Mouse (Mus musculus) lung, postnatal 10 days (tissue): Measurements from ENCODE around the gene Ptpn18.
"Not testable (repeated sequence)": the region's sequence is repeated elsewhere in the genome, so short reads cannot be mapped to it uniquely, and the experiment has no call there.

ENCODE experiments used
- DNase-seq: peaks from one replicate; pipeline ENCODE4 v3.0.0; 2021

The Ptpn18 gene

DNA sequence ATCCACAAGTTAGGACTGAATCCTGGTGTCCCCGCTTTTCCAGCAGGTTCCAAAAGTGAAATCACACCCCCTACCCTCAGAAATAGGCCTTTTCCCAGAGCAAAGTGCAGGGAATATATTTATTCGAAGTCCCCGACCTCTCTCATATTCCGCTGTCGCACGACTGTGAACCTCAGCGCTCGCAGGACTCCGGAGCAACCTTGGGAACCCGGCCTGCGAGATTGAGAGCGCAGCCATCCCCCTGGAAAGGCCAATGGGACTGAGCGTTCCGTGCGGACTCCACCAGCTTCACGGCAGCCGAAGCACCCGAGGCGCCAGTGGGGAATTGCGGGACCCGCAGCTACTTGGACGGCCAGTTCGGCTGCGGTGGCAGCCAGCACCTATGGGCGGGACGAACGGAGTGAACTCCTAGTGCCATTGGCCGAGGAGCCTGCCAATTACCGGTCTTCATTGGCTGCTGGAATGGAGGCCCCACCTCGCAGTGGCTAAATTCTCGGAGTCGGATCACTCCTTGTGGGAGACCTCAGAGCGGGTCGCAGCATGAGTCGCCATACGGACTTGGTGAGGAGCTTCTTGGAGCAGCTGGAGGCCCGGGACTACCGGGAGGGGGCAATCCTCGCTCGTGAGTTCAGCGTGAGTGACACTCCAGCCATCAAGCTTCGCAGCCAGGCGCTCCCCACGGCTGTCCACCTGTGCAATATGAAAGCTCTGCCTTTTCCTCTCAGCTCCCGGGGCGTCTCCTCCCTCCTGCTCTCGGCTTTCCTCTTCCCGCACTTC is at the start of gene Ptpn18:
Ptpn18 (plus strand) TSS at position 479 of the 777 bp plus-strand sequence.
- peak; percentile 92 for DNase-seq

DNA sequence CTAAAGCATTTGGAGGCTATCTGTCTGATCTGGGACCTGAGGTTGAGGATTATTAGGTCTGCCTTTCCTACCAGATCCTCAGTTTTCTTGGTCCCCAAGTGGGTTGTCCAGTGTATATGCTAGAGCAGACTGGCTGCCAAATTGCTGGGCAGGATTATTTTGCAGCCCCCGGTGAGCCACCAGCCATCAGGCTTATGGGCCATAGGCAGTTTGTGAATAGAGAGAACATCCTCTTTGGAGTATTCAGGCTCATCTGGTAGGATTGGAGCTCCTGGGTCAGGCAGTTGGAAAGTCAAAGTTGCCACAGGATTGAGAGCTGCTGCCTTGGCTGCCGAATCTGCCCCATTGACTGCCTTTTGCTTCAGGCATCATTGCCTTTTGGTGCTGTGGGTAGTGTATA is 31.1 kb upstream of the Ptpn18 start:
- no peak for DNase-seq

DNA sequence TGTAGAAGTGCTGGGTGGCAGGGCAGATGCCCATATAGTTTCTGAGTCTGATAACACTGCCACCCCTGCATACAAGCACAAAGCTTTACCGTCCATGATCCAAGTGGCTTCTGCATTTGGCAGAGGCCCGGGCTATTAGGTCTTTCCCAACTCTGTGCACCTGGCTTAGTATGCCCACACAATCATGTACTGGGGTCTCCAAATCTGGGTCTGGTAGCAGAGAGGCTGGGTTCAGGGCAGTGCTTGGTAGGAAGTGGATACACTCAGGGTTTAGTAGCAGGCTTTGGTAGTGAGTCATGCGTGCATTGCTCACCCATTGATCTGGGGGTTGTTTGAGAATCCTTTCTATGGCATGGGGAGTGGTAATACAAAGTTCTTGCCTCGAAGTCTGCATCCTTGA is 30.3 kb upstream of the Ptpn18 start:
- no peak for DNase-seq

DNA sequence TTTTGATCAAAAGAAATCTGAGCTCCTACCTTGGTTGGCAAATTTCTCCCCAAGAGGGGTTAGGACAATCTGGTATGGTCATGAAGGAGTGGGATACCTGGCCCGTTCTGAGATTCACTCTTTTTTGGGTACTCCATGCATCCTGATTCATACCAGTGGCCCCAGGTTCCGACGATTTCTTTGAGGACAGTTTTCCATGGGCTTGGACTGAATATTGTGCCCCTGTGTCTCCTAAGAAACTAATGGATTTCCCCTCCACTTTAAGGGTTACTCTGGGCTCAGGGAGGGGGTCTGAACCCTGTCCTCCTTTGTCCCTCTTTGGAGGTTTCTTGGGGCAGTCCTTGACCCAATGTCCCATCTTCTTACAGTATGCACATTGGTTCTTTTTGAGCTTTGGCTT is 28.6 kb upstream of the Ptpn18 start:
- no peak for DNase-seq

DNA sequence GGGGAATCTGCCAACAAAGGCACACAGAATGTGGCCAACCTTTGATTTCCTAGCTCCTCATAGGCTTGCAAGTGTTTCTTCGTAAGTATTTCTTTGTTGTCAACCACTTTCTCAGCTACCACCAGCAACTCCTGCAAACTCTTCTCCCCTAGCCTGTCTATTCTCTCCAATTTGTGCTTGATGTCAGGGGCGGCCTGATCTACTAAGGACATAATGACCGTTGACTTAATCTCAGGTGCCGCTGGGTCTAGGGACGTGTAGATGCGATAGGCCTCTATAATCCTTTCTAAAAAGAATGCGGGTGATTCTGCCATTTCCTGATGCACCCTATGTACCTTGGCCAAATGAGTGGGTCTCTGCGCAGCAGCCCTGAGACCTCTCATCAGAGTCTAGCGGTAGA is 28.1 kb upstream of the Ptpn18 start:
- no peak for DNase-seq

DNA sequence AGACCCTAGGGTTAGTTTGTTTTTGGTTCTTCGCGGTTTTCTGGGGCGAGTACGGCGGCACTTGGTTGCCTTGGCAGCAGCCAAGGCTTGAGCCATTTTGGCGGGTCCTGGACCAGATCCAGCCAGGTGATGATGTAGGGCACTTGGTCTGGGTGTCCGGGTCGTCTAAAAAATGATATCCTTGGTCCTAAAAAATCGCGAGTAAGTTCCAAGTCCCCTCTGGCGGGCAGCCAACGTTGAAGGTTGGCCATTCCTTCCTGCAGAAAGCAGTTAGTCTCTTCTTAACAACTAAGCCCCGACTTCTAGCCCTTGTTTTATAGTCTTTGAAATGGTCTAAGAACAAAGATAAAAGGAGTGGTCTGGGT is 27.2 kb upstream of the Ptpn18 start:
- peak; percentile 50 for DNase-seq

DNA sequence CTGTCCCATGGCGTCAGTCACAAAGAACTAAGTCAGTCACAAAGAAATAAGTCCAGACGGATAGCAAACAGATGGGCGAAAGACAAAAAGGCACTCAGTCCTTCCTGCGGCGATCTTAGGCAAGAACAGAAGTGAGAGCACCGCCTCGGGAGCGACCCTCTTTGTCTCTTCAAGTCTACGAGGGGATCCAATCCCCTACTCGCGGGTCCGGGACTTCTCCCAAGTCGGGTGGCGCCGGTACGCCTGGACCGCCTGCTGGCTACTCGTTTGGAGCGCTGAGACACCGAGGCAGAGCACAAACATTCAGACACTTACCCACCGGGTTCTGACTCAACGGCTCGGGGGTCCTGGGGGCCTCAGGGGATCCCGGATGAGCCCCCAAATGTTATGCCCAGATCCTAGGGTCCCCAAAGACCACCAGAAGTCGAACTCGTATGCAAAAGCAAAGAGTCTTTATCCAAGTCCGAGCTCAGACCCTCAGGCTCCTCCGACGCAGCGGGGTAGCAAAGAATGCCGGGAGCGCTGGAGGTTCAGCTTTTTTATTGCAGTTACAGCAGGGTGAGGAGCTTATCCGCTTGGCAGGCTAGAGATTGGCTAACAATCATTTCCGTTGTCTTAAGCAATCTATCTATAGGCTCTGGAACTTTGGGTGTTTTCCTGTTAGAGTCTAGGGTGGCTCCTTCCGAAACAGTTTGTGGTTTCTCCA is 26.6 kb upstream of the Ptpn18 start:
- peak; percentile 45 for DNase-seq

DNA sequence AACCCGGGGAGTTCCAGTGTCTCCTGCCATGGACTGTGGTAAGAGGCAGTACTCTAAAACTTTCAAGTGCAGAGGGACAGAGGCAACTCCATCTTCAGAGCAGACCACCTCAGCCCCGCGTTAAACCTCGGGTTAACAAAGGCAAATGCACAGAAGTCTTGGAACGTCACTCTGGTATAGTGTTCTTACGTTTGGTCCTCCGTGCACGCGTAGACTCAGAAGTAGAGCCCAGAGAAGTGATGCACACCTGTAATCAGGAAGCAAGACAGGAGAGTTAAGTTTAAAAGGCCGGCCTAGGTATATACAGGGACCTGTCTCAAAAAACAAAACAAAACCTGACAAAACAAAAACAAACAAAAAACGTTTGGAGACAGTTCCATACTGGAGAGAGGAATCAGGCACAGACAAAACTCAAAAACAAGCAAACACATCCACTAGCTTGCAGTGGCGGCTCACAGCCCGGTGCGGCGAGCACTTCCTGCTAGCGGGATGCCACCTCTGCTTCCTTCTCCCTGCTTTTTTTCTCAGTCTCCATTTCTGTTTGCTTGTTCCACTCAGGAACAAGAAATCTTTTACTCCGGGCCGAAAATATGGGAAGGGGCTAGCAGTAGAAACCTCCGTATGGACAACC is 25.6 kb upstream of the Ptpn18 start:
- no peak for DNase-seq

DNA sequence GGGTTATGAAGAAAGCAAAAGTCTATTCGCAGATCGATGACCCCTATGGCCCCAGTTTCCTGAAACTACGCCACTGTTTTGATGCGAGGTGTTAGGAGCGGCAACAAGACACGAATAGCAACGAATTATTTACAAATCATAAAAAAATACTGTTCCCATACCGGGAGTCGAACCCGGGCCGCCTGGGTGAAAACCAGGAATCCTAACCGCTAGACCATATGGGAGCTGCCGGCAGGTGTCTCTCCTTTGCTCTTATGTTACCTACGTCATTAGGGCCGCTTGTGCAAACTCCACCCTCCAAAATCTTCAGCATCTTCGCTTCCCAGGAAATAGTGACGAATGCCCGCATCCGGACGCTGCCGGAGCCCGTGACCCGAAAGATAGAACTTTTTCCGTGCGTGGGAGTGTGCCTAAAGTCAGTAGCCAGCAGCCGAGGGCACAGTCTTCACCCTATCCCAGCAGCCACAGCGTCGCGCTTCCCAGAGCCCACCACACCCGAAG is 24.9 kb upstream of the Ptpn18 start:
- peak; percentile 91 for DNase-seq

DNA sequence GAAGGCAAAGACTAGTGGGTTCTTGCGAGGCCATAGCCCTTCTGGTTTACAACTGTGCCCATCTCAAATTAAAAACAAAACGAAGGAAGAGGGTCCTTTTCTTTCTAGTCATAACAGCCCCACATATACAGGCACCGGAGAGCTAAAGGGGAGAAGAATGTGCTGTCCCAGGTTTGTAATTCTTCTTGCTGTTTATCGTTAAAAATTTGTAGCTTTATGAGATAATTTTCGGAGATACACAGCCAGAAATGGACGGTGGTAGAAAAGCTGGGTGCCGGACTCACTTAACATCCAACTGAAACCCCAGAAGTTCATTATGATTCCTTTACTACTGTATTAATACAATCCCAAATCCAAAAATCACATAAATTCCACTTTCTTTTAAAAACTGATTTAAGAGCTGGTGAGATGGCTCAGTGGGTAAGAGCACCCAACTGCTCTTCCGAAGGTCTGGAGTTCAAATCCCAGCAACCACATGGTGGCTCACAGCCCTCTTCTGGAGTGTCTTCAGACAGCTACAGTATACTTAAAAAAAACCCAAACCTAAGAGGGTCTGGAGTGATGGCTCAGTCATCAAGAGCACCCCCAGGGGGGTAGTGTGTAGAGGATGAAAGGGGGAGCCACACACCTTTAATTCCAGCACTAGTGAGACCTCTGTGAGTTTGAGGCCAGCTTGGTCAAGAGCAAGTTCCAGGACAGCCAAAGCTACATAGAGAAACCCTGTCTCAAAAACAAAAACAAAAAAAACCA is 24.0 kb upstream of the Ptpn18 start:
- DNase-seq: no peak

DNA sequence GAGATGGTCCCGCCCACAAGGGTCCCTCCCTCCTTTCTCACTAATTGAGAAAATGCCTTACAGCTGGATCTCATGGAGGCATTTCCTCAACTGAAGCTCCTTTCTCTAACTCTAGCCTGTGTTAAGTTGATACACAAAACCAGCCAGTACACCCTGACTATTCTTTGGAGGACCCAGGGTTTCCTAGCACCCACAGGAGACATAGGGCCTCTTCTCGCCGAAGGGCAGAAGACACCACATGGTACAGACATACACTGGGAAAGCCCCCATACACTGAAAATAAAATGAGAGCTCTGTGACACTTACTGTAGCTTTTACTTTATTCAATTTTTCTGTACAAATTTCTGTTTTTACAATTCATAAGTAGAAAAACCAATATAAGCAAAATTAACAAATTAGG is 23.2 kb upstream of the Ptpn18 start:
- no peak for DNase-seq

DNA sequence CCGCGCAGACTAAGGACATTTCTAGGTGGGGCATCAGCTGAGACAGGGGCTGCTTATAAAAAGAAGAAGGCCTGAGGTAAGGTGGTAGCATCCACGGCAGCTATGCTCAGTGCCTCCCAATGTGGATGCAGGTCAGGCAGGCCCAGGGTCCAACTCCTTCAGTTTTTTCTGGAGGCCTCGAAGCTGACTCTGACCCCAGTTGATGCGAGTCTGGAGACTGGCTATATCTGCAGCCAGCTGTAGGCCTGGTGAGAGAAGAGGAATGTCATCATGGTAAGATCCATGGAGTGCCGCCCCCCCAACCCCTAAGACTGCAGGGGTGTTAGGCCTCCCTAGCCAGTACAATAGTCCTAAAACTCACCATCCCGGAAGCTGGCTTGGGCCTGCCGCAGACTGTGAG is 22.2 kb upstream of the Ptpn18 start:
- DNase-seq: not testable (repeated sequence)

DNA sequence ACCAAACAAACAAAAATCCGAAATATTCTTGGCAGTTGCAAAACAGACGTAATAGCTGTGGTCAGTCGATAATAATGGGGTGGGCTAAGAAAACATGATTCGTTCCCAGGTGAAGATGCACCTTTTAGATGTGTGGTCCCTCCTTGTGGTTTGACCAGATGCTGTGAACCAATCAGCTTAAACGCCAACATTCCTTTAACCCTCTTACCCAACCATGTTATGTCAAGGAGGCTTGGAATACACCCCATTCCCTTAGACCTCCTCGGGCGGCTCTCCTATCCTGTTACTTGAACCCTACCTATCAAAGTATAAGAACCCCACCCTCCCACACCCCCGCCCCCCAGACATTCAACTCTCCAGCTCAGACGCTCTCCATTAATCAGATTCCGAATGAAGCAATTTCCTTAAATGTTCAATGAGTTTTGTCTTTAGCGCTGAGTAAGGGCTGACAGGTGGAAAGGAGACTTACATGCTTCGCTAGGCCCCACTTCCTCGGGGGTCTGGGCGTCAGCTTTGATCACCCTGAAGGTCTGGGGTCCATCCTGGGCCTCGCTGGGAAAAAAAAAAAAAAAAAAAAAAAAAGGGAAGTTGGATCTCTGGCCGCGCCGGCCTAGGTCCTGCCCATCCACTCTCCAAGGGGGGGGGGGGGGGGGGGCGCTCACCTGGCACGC is 21.0 kb upstream of the Ptpn18 start:
- no peak for DNase-seq

DNA sequence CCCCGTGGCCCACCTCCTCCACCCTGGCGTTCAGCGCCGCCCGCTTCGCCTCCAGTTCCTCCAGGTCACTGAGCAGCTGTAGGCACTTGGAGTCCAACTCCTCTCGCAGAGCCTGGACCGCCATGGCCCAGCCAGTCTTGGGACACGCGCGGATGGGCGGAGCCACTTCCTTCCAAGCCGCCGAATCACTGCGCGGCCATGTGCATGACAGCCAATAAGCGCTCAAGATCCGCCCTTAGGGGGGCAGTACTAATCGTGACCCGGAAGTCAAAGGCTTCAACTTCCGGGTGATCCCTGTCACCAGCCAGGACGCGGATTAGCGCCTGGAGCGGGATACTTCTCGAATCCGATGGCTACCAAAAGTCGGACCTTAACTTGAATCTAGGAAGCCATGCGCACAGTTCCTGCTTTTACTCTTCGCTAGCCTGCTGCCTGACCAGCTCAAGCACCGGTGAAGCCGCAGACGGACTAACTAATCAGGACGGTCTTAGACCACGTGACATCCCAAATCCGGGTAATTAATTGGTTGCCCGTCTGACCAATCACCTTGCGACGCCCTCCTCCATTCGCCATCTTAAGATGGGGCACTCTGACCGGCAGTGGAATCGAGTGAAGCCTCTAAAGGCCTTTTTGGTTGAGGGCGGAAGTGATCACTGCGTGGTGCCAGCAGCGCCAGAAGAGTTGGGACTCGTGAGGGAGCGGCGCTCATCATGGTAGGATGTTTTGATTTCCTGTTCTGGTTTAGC is 20.2 kb upstream of the Ptpn18 start, which contains the start of the genes Ccdc115 and Imp4:
Ccdc115 (minus strand) TSS at position 458 of the 746 bp plus-strand sequence.
Imp4 (plus strand) TSS at position 637 of the 746 bp plus-strand sequence.
- DNase-seq: peak; percentile 98

DNA sequence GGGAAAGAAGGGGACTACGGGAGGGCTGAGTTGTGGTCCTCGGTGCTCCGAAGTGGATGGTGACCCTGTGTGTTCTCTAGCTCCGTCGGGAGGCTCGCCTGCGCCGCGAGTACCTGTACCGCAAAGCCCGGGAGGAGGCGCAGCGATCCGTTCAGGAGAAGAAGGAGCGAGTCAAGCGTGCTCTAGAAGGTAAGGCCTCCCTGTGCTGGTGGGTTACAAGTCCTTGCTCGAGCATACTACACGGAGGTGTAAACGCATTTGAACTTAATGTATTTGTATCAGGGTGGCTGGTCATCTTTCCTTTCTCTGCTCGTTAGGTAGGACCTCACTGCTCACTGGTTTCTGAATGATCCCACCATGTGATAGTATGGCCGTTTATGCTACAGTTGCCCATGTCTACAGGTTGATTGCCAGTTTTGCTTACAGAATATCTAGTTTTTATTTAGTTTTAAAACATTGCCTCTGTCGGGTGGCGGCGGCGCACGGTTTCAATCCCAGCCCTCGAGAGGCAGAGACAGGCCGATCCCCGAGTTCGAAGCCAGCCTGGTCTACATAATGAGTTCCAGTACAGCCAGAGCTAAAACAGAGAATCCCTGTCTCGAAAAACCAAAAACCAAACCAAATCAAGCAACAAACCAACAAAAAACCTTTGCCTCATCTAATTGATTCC is 19.5 kb upstream of the Ptpn18 start:
- DNase-seq: no peak

DNA sequence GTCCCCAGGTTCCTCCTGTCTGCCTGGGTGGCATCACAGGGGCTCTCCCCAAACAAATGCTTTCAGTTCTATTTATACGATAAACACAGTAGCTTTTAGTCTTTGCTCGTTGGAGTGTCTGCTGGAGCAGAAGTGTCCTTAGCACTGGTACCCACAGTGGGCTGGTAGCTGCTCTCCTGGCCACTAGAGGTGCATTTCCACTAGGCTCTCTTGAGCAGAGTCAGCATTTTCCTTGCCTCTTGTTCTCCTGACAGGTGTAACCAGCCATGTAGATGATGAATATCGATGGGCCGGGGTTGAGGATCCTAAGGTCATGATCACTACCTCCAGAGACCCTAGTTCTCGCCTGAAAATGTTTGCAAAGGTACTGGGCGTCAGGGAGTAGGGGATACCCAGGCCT is 16.4 kb upstream of the Ptpn18 start:
- DNase-seq: no peak

DNA sequence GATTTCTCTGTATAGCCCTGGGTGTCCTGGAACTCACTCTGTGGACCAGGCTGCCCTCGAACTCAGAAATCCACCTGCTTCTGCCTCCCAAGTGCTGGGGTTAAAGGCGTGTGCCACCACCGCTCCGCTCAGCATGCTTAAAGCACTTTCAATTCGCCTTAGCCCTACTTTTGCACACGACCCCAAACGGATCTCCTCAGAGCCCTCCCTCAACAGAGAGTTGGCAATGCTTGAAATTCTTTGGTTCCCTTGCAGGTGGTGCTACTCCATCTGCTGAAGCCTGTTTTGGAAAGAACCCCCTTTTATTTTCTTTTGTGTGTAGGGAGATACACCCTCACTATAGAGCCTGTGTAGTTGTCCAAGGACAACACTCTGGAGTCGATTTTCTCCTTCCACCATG is 1.1 kb upstream of the Ptpn18 start:
- no peak for DNase-seq

DNA sequence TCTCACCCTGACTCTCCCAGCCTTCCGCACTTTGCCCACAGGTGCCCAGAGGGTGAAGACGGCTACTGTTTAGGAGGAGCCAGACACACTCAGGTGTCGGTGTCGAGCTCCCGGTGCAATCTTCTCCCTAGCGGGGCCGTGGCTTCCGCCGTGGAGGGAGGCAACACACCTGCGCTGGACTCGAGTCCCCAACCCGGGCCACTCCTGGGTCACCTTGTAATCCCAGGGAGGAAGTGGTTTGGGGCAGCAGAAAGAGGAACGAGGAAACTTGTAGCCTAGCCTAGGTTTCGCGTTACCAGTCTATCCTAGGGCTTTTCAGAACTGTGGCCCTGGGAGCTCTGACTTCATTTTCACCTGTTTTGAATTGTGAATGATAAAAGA is 489 bp downstream of the Ptpn18 start:
- peak; percentile 27 for DNase-seq

DNA sequence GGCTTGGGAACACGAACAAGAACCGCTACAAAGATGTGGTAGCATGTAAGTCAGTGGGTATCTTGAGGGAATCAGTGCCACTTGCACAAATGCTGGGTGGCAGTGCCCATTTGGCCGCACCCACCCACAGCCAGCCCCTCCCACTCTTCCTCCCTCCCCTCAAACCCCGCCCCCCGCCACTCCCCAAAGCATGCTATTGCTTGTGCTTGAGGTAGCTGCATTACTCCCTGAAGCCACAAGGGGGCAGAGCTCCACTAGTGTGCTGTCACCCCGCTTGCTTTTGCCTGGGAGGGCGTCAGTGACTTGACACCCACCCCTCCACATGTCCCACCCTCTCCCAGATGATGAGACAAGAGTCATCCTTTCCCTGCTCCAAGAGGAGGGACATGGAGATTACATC is 3.2 kb downstream of the Ptpn18 start:
- DNase-seq: peak; percentile 83

DNA sequence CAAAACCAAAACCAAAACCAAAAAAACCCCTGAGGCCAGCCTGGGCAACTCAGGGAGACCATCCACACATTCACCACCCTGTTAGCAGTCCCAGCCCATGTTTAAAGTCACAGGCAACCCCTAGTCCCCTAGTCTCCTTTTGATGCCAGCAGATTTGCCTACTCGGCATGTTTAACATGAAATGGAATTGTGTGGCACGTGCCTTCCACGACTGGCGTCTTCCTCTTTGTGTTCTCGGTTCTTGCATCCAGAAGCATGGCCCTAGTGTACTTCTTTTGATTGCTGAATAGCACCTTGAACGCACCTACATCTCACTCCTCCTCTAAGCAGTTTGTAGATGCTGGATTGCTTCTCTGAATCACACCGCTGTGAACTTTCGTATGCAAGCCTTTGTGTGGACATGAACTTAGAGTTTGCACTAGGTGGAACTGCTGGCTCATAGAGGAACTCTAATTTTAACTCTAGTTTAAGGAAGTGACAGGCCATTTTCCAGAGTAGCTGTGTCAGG is 4.8 kb downstream of the Ptpn18 start:
- no peak for DNase-seq

DNA sequence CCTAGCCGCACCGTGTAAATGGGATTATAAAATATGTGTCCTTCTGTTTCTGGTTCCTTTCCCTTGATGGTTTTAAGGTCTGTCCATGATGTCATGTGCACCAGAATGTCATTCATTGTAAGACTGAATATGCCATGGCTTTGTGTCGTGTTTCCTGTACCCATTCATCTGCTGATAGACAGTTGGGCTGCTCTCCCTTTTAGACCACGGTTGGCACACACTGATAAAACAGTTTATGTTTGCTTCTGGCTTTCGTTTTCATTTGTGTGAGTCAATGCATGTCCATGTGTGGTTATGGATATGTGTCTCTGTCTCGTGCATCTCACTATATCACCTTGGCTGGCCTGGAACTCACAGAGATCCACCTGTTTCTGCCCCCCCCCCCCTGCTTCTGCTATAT is 5.9 kb downstream of the Ptpn18 start:
- DNase-seq: no peak
